Mouse (Mus musculus) hindbrain, embryonic 16.5 days (tissue): Measurements from ENCODE around the gene Cnga3. TPM values are rescaled to one million over a fixed set of nuclear protein-coding genes. Genes with fewer than 3 reads are reported as not detected.

Experiments
- ATAC-seq: fragments of 200-750 bp; cut with Nextera tagmentation; 2 replicates; pipeline ENCODE4 v1.8.0; 2017; ENCODE audit warnings: moderate TSS enrichment, moderate library complexity
- H3K27ac ChIP-seq: fragments of 300-500 bp; sonication (generic); 2 replicates; pipeline ENCODE4 v1.5.1; 2014; ENCODE audit warnings: low read depth, mild to moderate bottlenecking, control low read depth, low read length, moderate library complexity
- H3K27me3 ChIP-seq: fragments of 300-500 bp; sonication (generic); replicated peaks from 2 replicates; pipeline ENCODE4 v1.6.1; 2014; ENCODE audit warnings: low read length; ENCODE audit not compliant: control insufficient read depth, insufficient read depth
- H3K36me3 ChIP-seq: fragments of 300-500 bp; sonication (generic); 2 replicates; pipeline ENCODE4 v1.6.1; 2014; ENCODE audit warnings: mild to moderate bottlenecking, low read length, moderate library complexity, mixed read lengths; ENCODE audit not compliant: control insufficient read depth, insufficient read depth
- H3K4me1 ChIP-seq: fragments of 300-500 bp; sonication (generic); 2 replicates; pipeline ENCODE4 v1.6.1; 2014; ENCODE audit warnings: low read depth, low read length; ENCODE audit not compliant: control insufficient read depth, insufficient read depth
- H3K4me2 ChIP-seq: fragments of 300-500 bp; sonication (generic); 2 replicates; pipeline ENCODE4 v1.6.1; 2014; ENCODE audit warnings: mild to moderate bottlenecking, low read length, control low read depth, moderate library complexity
- H3K4me3 ChIP-seq: fragments of 300-500 bp; sonication (generic); 2 replicates; pipeline ENCODE4 v1.5.1; 2014; ENCODE audit warnings: mild to moderate bottlenecking, low read length, control low read depth, moderate library complexity
- H3K9ac ChIP-seq: fragments of 300-500 bp; sonication (generic); 2 replicates; pipeline ENCODE4 v1.6.1; 2014; ENCODE audit warnings: low read depth, mild to moderate bottlenecking, control low read depth, low read length, moderate library complexity
- H3K9me3 ChIP-seq: fragments of 300-500 bp; sonication (generic); 2 replicates; pipeline ENCODE4 v1.6.1; 2014; ENCODE audit warnings: mild to moderate bottlenecking, low read length, moderate library complexity; ENCODE audit not compliant: control insufficient read depth
- WGBS: fragments of 180-500 bp; shearing (Covaris S2); extraction: QIAGEN DNeasy Blood & Tissue Kit; methylation state at CpG from one replicate; pipeline ENCODE4 v1.1.7; 2014; 5-methylcytosine and 5-hydroxymethylcytosine counted together
- polyA plus RNA-seq: library from polyadenylated mRNA; unstranded; fragments of >200 nt; fragmentation: Nextera tagmentation; extraction: Ambion mirVana; gene quantifications from 2 replicates; pipeline ENCODE4 v1.2.1, GENCODE M21; 2015

The Cnga3 gene
- polyA plus RNA-seq, 1 experiment from 2014 or later: 0.20 TPM

GRCm38 (mm10) chr1:37298904-37299303 is 84.7 kb downstream of the Cnga3 start:
- Histone ChIP-seq H3K4me3 (no peak overlapping the region), H3K4me1 (peaks cover 15% of the 10 kb centered on the region), H3K27me3 (no peaks in the 10 kb centered on the region), H3K27ac (no peak overlapping the region), H3K9me3 (no peaks in the 10 kb centered on the region), H3K9ac (no peak overlapping the region), H3K36me3 (no peaks in the 10 kb centered on the region), H3K4me2 (no peak overlapping the region)
- WGBS: 90% methylated on average over 2 of the region's 2 CpGs
- no peak for ATAC-seq

- H3K9ac ChIP-seq: peak within 1 kb of the TSS; percentile 97
- peak within 1 kb of the TSS; percentile 56 for H3K4me2 ChIP-seq
- peak within 1 kb of the TSS; percentile 75 for H3K27ac ChIP-seq
- peak within 1 kb of the TSS; percentile 99 for H3K4me3 ChIP-seq
- 2% methylated on average over 77 of the region's 77 CpGs for WGBS
- H3K4me1 ChIP-seq: peaks cover 15% of the 10 kb centered on the region
- ATAC-seq: peak; percentile 95
- H3K36me3 ChIP-seq: no peaks in the 10 kb centered on the region
- H3K9me3 ChIP-seq: no peaks in the 10 kb centered on the region
- no peaks in the 10 kb centered on the region for H3K27me3 ChIP-seq
These were observed 85.6 kb downstream of the Cnga3 start, which contains the start of gene Inpp4a for GRCm38 (mm10) chr1:37299540-37300491. TSS of gene Inpp4a (plus strand) at chr1:37299865.

GRCm38 (mm10) chr1:37300650-37301049 is 86.4 kb downstream of the Cnga3 start:
- Histone ChIP-seq H3K27me3 (no peaks in the 10 kb centered on the region), H3K36me3 (no peaks in the 10 kb centered on the region), H3K4me3 (peak overlapping the region; percentile 99), H3K4me2 (peak overlapping the region; percentile 56), H3K9me3 (no peaks in the 10 kb centered on the region), H3K9ac (peak overlapping the region; percentile 97), H3K27ac (no peak overlapping the region; the same call in 1 of the 2 replicates), H3K4me1 (peaks cover 15% of the 10 kb centered on the region)
- 59% methylated on average over 5 of the region's 5 CpGs for WGBS
- ATAC-seq: no peak

GRCm38 (mm10) chr1:37302801-37303200 is 88.6 kb downstream of the Cnga3 start:
- WGBS: 83% methylated on average over 3 of the region's 3 CpGs
- no peak overlapping the region for H3K27ac ChIP-seq

GRCm38 (mm10) chr1:37305691-37306287 is 91.6 kb downstream of the Cnga3 start:
- Histone ChIP-seq H3K9ac (no peak overlapping the region), H3K36me3 (no peaks in the 10 kb centered on the region), H3K4me3 (no peak overlapping the region), H3K4me1 (peaks cover 11% of the 10 kb centered on the region), H3K27me3 (no peaks in the 10 kb centered on the region), H3K4me2 (no peak overlapping the region), H3K27ac (no peak overlapping the region), H3K9me3 (no peaks in the 10 kb centered on the region; the same call in 1 of the 2 replicates)
- WGBS: 68% methylated on average over 9 of the region's 9 CpGs
- ATAC-seq: no peak

More at GRCm38 (mm10) chr1:37302801-37303200, 88.6 kb downstream of the Cnga3 start:
- no peak overlapping the region for H3K9ac ChIP-seq
- H3K36me3 ChIP-seq: no peaks in the 10 kb centered on the region
- peaks cover 15% of the 10 kb centered on the region for H3K4me1 ChIP-seq
- H3K9me3 ChIP-seq: no peaks in the 10 kb centered on the region
- no peaks in the 10 kb centered on the region for H3K27me3 ChIP-seq
- ATAC-seq: no peak
- H3K4me2 ChIP-seq: no peak overlapping the region
- no peak overlapping the region for H3K4me3 ChIP-seq

GRCm38 (mm10) chr1:37307586-37307985 is 93.4 kb downstream of the Cnga3 start:
- H3K36me3 ChIP-seq: no peaks in the 10 kb centered on the region
- no peak overlapping the region for H3K9ac ChIP-seq
- no peaks in the 10 kb centered on the region for H3K4me1 ChIP-seq
- H3K9me3 ChIP-seq: no peaks in the 10 kb centered on the region; the same call in 1 of the 2 replicates
- no peak overlapping the region for H3K4me3 ChIP-seq
- no peak for ATAC-seq
- 85% methylated on average over 2 of the region's 2 CpGs for WGBS
- H3K27me3 ChIP-seq: no peaks in the 10 kb centered on the region
- no peak overlapping the region for H3K4me2 ChIP-seq
- no peak overlapping the region for H3K27ac ChIP-seq

- 92% methylated on average over 8 of the region's 8 CpGs for WGBS
- Histone ChIP-seq H3K4me1 (no peaks in the 10 kb centered on the region), H3K36me3 (no peaks in the 10 kb centered on the region), H3K9me3 (no peaks in the 10 kb centered on the region; the same call in 1 of the 2 replicates), H3K27me3 (no peaks in the 10 kb centered on the region), H3K27ac (no peak overlapping the region), H3K4me2 (no peak overlapping the region), H3K9ac (no peak overlapping the region), H3K4me3 (no peak overlapping the region)
- no peak for ATAC-seq
These were observed 93.9 kb downstream of the Cnga3 start for GRCm38 (mm10) chr1:37308021-37308742.

GRCm38 (mm10) chr1:37308743-37309100 is 94.5 kb downstream of the Cnga3 start:
- Histone ChIP-seq H3K4me3 (no peak overlapping the region), H3K27ac (no peak overlapping the region), H3K36me3 (no peaks in the 10 kb centered on the region), H3K27me3 (no peaks in the 10 kb centered on the region), H3K4me1 (no peaks in the 10 kb centered on the region), H3K4me2 (no peak overlapping the region), H3K9ac (no peak overlapping the region), H3K9me3 (no peaks in the 10 kb centered on the region; the same call in 1 of the 2 replicates)
- ATAC-seq: no peak
- WGBS: 89% methylated on average over 3 of the region's 3 CpGs
